Mouse (Mus musculus) testis, adult 2 months (tissue): ENCODE measurements around the gene Cd96.
A peak's percentile ranks its signal among the peaks of the same experiment; 100 is the strongest.

Experiments used
- CTCF ChIP-seq: fragments of 200-500 bp; IDR thresholded peaks from 2 replicates; pipeline ENCODE4 v1.5.1; 2012; ENCODE audit warnings: low read depth, mild to moderate bottlenecking, inconsistent platforms, low read length, moderate library complexity; ENCODE audit not compliant: control insufficient read depth, insufficient read depth, insufficient replicate concordance
- POLR2A ChIP-seq: fragments of 200-500 bp; IDR thresholded peaks from 2 replicates; pipeline ENCODE4 v1.6.1; 2012; ENCODE audit warnings: low read depth, mild to moderate bottlenecking, inconsistent platforms, low read length, moderate library complexity; ENCODE audit not compliant: control insufficient read depth

DNA sequence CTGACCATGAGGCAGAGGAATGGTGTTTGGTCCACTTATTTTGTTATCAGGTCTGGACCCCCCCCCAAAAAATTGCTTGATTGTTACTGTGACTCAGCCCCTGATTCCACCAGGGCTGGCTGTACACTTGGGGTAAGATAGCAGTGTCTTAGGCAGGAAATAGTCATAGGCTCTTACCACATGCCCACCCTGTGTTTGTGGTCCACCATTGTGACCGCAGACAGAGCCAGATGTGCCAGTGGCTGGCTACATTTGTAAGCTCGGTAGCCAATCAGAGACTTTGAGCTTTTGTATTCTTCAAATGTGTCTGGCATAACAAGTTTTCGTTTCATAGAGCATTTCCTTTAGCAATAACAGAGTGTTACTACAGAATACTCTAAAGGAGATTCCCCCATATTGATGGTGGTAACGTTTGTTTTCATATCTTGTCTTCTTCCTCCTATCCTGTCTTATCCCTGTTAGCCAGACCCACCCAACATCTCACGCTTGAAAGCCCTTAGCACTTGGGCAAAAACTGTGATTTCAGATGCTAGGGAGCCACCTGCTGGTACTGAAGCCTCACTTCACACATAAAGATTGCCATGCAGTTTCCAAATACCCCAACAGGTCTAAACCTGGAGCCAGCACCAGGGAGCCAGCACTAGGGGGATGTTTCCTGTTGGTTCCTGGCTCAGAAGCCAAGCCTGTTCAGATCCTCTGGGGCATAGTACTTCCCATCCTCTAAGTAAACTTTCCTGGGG, 97.7 kb downstream of the Cd96 start:
- TF ChIP-seq CTCF (peak; percentile 14; the same call in 1 of the 2 replicates), POLR2A (no peak)
